Mouse (Mus musculus) G1E (cell line): Measurements from ENCODE around the gene Colgalt2. TPM values are rescaled to one million over a fixed set of nuclear protein-coding genes. Genes with fewer than 3 reads are reported as not detected.

Source experiments
- ATAC-seq: 2 replicates; pipeline ENCODE4 v1.8.0; 2016; ENCODE audit warnings: mild to moderate bottlenecking; ENCODE audit not compliant: insufficient number of reproducible peaks, poor library complexity, low FRiP score, severe bottlenecking; ENCODE audit errors: extremely low read depth
- DNase-seq: peaks from one replicate; pipeline ENCODE4 v3.0.0; 2012; ENCODE audit warnings: low spot score
- H3K27me3 ChIP-seq: 2 replicates; pipeline ENCODE4 v1.6.1; 2012; ENCODE audit warnings: mild to moderate bottlenecking, low read length, inconsistent platforms; ENCODE audit not compliant: insufficient read depth
- H3K36me3 ChIP-seq: replicated peaks from 2 replicates; pipeline ENCODE3; 2012; ENCODE audit warnings: mild to moderate bottlenecking, inconsistent platforms
- H3K4me1 ChIP-seq: 2 replicates; pipeline ENCODE4 v1.6.1; 2012; ENCODE audit warnings: low read depth, low read length, inconsistent platforms, mixed read lengths; ENCODE audit not compliant: insufficient read depth
- H3K4me3 ChIP-seq: 2 replicates; pipeline ENCODE4 v1.5.1; 2012; ENCODE audit warnings: low read depth, mild to moderate bottlenecking, inconsistent platforms, low read length, moderate library complexity, mixed read lengths
- H3K9me3 ChIP-seq: replicated peaks from 2 replicates; pipeline ENCODE4 v1.6.1; 2012; ENCODE audit warnings: inconsistent platforms
- CTCF ChIP-seq: IDR thresholded peaks from 2 replicates; pipeline ENCODE4 v1.5.1; 2012; ENCODE audit warnings: low read depth, low read length, inconsistent platforms, mixed read lengths
- GATA1 ChIP-seq: IDR thresholded peaks from 2 replicates; pipeline ENCODE4 v1.6.1; 2012; ENCODE audit warnings: borderline replicate concordance, low read length, inconsistent platforms, mixed read lengths
- GATA2 ChIP-seq: IDR thresholded peaks from 2 replicates; pipeline ENCODE4 v1.6.1; 2012; ENCODE audit warnings: low read depth, low read length, inconsistent platforms, borderline replicate concordance
- POLR2AphosphoS5 ChIP-seq: IDR thresholded peaks from 2 replicates; pipeline ENCODE4 v1.6.1; 2012; ENCODE audit warnings: low read depth, low read length, inconsistent platforms; ENCODE audit not compliant: insufficient replicate concordance
- TAL1 ChIP-seq: conservative IDR thresholded peaks from 2 replicates; pipeline ENCODE4 v1.6.1; 2012; ENCODE audit warnings: low read depth, low read length, inconsistent platforms, mixed read lengths
- polyA plus RNA-seq: library from polyadenylated mRNA; stranded (reverse); fragments of >175 nt; gene quantifications from 2 replicates; pipeline ENCODE4 v1.2.3, GENCODE M21; 2012
- total RNA-seq, 2 experiments: library from RNA; stranded (forward) in 1 of 2; stranded (reverse) in 1 of 2; fragments of 200-1000 nt in 1 of 2; fragments of >200 nt in 1 of 2; fragmentation: Nextera tagmentation in 1 of 2; gene quantifications; 2 replicates each; pipeline ENCODE4 v1.2.3; 2014 to 2017

Gene Colgalt2
- total and polyA plus RNA-seq, 3 experiments, result 0.16 TPM; not detected in 2

DNA sequence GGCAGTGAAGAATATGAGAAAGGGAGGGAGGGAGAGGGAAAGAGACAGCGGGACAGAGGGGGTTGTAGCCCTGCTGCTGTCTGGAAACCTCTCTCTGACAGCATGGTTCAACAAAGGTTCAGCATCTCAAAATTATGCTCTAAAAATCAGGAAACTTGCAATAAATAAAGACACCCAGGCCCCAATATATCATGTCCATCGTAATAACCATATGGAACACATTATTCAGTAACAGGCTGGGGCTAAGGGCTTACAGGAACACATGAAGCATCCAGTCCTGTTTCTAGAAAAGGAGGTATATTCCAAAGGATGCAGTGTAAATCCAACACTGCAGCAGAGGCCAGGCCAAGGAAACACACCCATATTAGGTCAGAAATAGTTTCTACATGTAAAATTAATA is 150.9 kb downstream of the Colgalt2 start:
- DNase-seq (no peak), ATAC-seq (no peak)
- no peaks in the 10 kb centered on the region for H3K4me1 ChIP-seq
- H3K36me3 ChIP-seq, result no peaks in the 10 kb centered on the region
- H3K27me3 ChIP-seq, result no peaks in the 10 kb centered on the region
- peaks cover 13% of the 10 kb centered on the region for H3K9me3 ChIP-seq
- TF ChIP-seq CTCF, result no peak
- H3K4me3 ChIP-seq, result no peak overlapping the region

DNA sequence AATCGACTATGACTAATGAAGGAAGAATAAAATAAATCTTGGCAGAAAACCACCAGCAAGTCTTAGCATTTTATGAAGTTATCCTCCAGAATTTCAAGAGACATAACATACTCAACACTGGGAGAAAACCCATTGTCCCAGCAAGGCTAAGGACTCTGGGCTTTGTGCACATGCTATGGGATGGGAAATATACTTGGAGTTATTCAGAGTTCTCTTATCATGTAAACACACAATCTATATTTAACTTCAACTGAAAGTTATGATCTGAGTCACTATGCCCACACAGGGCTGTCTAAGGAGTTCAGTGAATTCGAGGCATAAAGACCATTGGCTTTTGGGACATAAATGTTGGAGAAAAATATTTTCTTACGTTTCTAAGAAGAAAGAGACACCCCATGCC is 151.3 kb downstream of the Colgalt2 start:
- H3K4me3 ChIP-seq, result no peak overlapping the region
- no peaks in the 10 kb centered on the region for H3K36me3 ChIP-seq
- ATAC-seq, result no peak
- TF ChIP-seq CTCF (no peak), GATA2 (no peak), GATA1 (no peak), TAL1 (no peak), POLR2AphosphoS5 (no peak)
- no peaks in the 10 kb centered on the region for H3K4me1 ChIP-seq
- H3K27me3 ChIP-seq, result no peaks in the 10 kb centered on the region
- H3K9me3 ChIP-seq, result peaks cover 13% of the 10 kb centered on the region
- DNase-seq, result no peak

- no peaks in the 10 kb centered on the region for H3K4me1 ChIP-seq
- H3K4me3 ChIP-seq, result no peak overlapping the region
- DNase-seq, result no peak
- no peaks in the 10 kb centered on the region for H3K27me3 ChIP-seq
- TF ChIP-seq CTCF (no peak), GATA1 (no peak)
- peaks cover 8% of the 10 kb centered on the region; the same call in 1 of the 2 replicates for H3K9me3 ChIP-seq
- no peaks in the 10 kb centered on the region for H3K36me3 ChIP-seq
- no peak for ATAC-seq
Observed at GRCm38 (mm10) chr1:152553912-152554547, 154.4 kb downstream of the Colgalt2 start.

GRCm38 (mm10) chr1:152555944-152556573 is 156.4 kb downstream of the Colgalt2 start:
- Histone ChIP-seq H3K27me3 (no peaks in the 10 kb centered on the region), H3K36me3 (no peaks in the 10 kb centered on the region), H3K4me1 (no peaks in the 10 kb centered on the region), H3K9me3 (peaks cover 8% of the 10 kb centered on the region; the same call in 1 of the 2 replicates), H3K4me3 (no peak overlapping the region)
- no peak for TF ChIP-seq GATA2
- no peak for TF ChIP-seq CTCF
- TF ChIP-seq POLR2AphosphoS5, result no peak
- TF ChIP-seq TAL1, result no peak
- no peak for TF ChIP-seq GATA1
- ATAC-seq (no peak), DNase-seq (no peak)

DNA sequence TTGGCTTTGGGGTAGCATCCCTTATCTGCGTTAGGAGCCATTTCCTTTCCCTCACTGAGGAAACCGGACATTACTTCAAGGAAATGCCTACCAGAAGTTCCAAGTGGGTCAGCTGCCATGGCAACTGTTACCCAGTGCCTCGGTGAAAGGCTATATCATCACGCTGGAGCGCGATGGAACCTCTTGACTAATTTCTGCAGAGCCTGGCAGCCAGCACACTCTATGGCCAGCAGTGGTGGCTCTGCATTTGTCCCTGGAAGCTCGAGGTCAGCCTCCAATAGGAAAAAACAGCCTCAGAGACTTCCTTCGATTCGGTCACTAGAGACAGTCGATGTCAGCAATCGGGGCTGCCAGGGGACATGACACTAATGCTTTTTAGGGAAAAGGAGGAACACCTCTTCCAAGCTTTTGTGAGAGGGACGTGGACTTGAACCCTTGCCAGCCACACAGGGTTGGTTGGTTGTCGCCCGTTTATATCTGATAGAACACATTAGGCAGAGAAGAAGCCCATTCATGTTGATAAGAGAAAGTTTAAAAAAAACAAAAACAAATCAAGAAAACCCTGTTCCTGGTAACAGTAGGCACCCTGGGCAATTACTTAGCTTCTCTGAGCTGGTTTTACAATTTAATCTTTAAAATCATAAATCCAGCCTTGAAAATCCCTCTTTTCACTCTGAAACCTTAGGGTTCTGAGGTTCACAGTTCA is 157.1 kb downstream of the Colgalt2 start:
- H3K4me1 ChIP-seq, result no peaks in the 10 kb centered on the region
- no peaks in the 10 kb centered on the region for H3K27me3 ChIP-seq
- DNase-seq, result no peak
- no peaks in the 10 kb centered on the region for H3K36me3 ChIP-seq
- no peak for ATAC-seq
- no peak overlapping the region for H3K4me3 ChIP-seq
- H3K9me3 ChIP-seq, result peaks cover 8% of the 10 kb centered on the region; the same call in 1 of the 2 replicates
- TF ChIP-seq CTCF (no peak), GATA2 (no peak), GATA1 (no peak), TAL1 (no peak), POLR2AphosphoS5 (no peak)

Other genes starting within 250 kb of the Colgalt2 start
- gene Tsen15, start 13.1 kb upstream of the Colgalt2 start, total RNA-seq (2014; fragmentation: Nextera tagmentation), result 62.8 and 105 TPM in 2 replicates
- gene Tsen15, start 13.1 kb upstream of the Colgalt2 start, total RNA-seq (2017), result 95.0 and 103 TPM in 2 replicates
- gene Tsen15, start 13.1 kb upstream of the Colgalt2 start, polyA plus RNA-seq, result 88.4 and 131 TPM in 2 replicates